Comparison of ENCODE assay signal across 17 mouse cellular contexts in the genomic region with DNA sequence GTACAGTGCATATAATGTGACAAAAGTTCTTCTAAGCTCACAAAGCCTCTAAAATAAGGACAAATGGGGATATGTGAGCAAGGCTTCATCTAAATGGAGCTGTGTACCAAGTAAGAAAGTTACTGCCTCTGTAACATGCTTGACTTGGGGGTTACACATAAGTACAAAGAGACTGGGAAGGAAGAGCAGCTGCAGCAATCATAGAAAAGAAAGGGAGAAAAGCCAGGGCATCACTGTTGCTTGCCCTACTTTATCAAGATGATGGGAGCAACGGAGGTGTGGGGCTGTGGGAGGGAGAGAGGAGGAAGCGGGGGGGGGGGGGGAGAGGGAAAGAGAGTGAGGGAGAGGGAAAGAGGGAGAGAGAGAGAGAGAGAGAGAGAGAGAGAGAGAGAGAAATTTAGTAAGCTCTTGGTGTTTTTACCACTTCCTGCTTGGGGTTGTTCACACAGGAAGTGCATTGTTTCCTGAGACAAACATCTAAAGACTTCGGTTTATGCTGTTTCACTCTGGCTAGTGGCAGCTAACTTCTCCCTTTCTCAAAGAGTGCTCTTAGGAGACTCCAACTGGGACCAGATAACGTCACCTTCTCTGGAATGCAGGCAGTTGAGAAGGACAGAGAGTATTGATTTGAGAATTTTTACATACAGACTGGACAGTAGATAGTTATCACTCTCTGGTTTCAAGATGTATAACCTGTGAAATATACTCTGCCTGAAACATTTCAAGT.
DNase-seq lines count a peak whose midpoint lies in the region; ATAC-seq and TF ChIP-seq lines count a peak whose summit lies in the region.
"Had no signal": no experiment of that assay in that cellular context is flagged by ENCODE, and none has a peak within 500 bp of the region (broad histone marks: within the 10 kb centered on the region; RNA-seq: fewer than 3 reads in every experiment).

No protein-coding gene starts in this region.

- no peaks in the 10 kb centered on the region for H3K9me3 ChIP-seq in heart, embryonic 16.5 days (replicated peaks; ENCODE audit: control insufficient read depth, low read length)
- no peaks in the 10 kb centered on the region for H3K9me3 ChIP-seq in MEL (replicated peaks; ENCODE audit: insufficient read depth, low read length)
- H3K9me3 ChIP-seq in liver, embryonic 13.5 days (replicated peaks): no peaks in the 10 kb centered on the region
- no peaks in the 10 kb centered on the region for H3K9me3 ChIP-seq in forebrain, postnatal 0 days (ENCODE audit: low read length)
- H3K9me3 ChIP-seq in neural tube, embryonic 15.5 days (replicated peaks): no peaks in the 10 kb centered on the region
- H3K9me3 ChIP-seq: embryonic facial prominence, embryonic 10.5 days; forebrain, embryonic 13.5 days; limb, embryonic 12.5 days; midbrain, embryonic 12.5 days had no signal

- no peaks in the 10 kb centered on the region for H3K79me2 ChIP-seq in heart, adult 2 months (replicated peaks; ENCODE audit: control insufficient read depth, insufficient read depth, low read length)
- H3K79me2 ChIP-seq in MEL (ENCODE audit: control insufficient read depth, insufficient read depth, low read length, poor library complexity): no peaks in the 10 kb centered on the region

- H3K4me1 ChIP-seq in heart, embryonic 16.5 days (ENCODE audit: control insufficient read depth, insufficient read depth, low read length): no peaks in the 10 kb centered on the region
- H3K4me1 ChIP-seq in heart, adult 2 months (ENCODE audit: control insufficient read depth, insufficient read depth, low read length): no peaks in the 10 kb centered on the region
- H3K4me1 ChIP-seq in MEL (ENCODE audit: control insufficient read depth in 1 of 2, insufficient read depth in 2 of 2, low read length in 2 of 2): peaks cover 6 to 19% of the 10 kb centered on the region in 2 experiments; a peak in 3 of 4 replicates
- H3K4me1 ChIP-seq in liver, embryonic 13.5 days (replicated peaks): peaks cover 13% of the 10 kb centered on the region
- no peaks in the 10 kb centered on the region for H3K4me1 ChIP-seq in forebrain, postnatal 0 days (ENCODE audit: insufficient read depth)
- H3K4me1 ChIP-seq in neural tube, embryonic 15.5 days: no peaks in the 10 kb centered on the region
- H3K4me1 ChIP-seq: embryonic facial prominence, embryonic 10.5 days; forebrain, embryonic 13.5 days; limb, embryonic 12.5 days; midbrain, embryonic 12.5 days had no signal

- no peak for TF ChIP-seq POLR2A in heart, adult 2 months (IDR thresholded peaks at IDR 0.05; ENCODE audit: insufficient read depth, low read depth, low read length)
- no peak for TF ChIP-seq POLR2A in MEL (IDR thresholded peaks at IDR 0.05; ENCODE audit: control insufficient read depth in 1 of 2, insufficient read depth in 1 of 2, low read depth in 1 of 2, low read length in 2 of 2, poor library complexity in 1 of 2)

- peaks cover 16% of the 10 kb centered on the region; the same call in 1 of the 2 replicates for H3K36me3 ChIP-seq in heart, embryonic 16.5 days (ENCODE audit: control insufficient read depth, insufficient read depth)
- no peaks in the 10 kb centered on the region for H3K36me3 ChIP-seq in heart, adult 2 months (ENCODE audit: control insufficient read depth, insufficient read depth, low read length)
- H3K36me3 ChIP-seq in MEL (ENCODE audit: control insufficient read depth in 1 of 2, insufficient read depth in 2 of 2, low read length in 2 of 2): peaks cover 0 to 21% of the 10 kb centered on the region in 2 experiments; a peak in 2 of 4 replicates
- H3K36me3 ChIP-seq in liver, embryonic 13.5 days: no peaks in the 10 kb centered on the region
- peaks cover 4% of the 10 kb centered on the region; the same call in 1 of the 2 replicates for H3K36me3 ChIP-seq in forebrain, postnatal 0 days (ENCODE audit: insufficient read depth)
- 0 out of 2 replicates have a peak, but pooled peaks cover 4% of the 10 kb centered on the region for H3K36me3 ChIP-seq in neural tube, embryonic 15.5 days
- H3K36me3 ChIP-seq: midbrain, embryonic 12.5 days had no signal

- peak overlapping the region; percentile 48 for H3K27ac ChIP-seq in heart, embryonic 16.5 days (ENCODE audit: low read length)
- H3K27ac ChIP-seq in heart, adult 2 months: no peak overlapping the region
- H3K27ac ChIP-seq in MEL (ENCODE audit: control insufficient read depth, low read depth, low read length): peak overlapping the region; percentile 69
- no peak overlapping the region for H3K27ac ChIP-seq in liver, embryonic 13.5 days
- no peak overlapping the region for H3K27ac ChIP-seq in forebrain, postnatal 0 days (ENCODE audit: low read depth, low read length)
- H3K27ac ChIP-seq in neural tube, embryonic 15.5 days (replicated peaks): no peak overlapping the region
- H3K27ac ChIP-seq: embryonic facial prominence, embryonic 10.5 days; forebrain, embryonic 13.5 days; limb, embryonic 12.5 days; midbrain, embryonic 12.5 days had no signal

- H3K9ac ChIP-seq in heart, embryonic 16.5 days (ENCODE audit: low read length): no peak overlapping the region
- H3K9ac ChIP-seq in heart, adult 2 months (ENCODE audit: low read depth, low read length): no peak overlapping the region
- no peak overlapping the region for H3K9ac ChIP-seq in MEL (ENCODE audit: control insufficient read depth, low read depth, low read length, poor library complexity, severe bottlenecking)
- H3K9ac ChIP-seq in liver, embryonic 13.5 days: no peak overlapping the region
- H3K9ac ChIP-seq in forebrain, postnatal 0 days: no peak overlapping the region
- H3K9ac ChIP-seq in neural tube, embryonic 15.5 days (replicated peaks): no peak overlapping the region
- H3K9ac ChIP-seq: forebrain, embryonic 13.5 days; limb, embryonic 12.5 days; midbrain, embryonic 12.5 days had no signal

- no peak for TF ChIP-seq CTCF in heart, adult 2 months (IDR thresholded peaks at IDR 0.05)
- no peak for TF ChIP-seq CTCF in MEL (IDR thresholded peaks at IDR 0.05 in 2 of 3, conservative IDR thresholded peaks at IDR 0.05 in 1 of 3; ENCODE audit: control insufficient read depth in 1 of 3, insufficient read depth in 1 of 3, low read depth in 2 of 3, low read length in 3 of 3, poor library complexity in 1 of 3, severe bottlenecking in 1 of 3)
- no peak for TF ChIP-seq CTCF in forebrain, postnatal 0 days (IDR thresholded peaks at IDR 0.05; ENCODE audit: low read depth)

- TF ChIP-seq EP300 in heart, adult 2 months (IDR thresholded peaks at IDR 0.05; ENCODE audit: insufficient read depth, low read depth, low read length): no peak
- peak; percentile 36 to 45; a peak in 3 of 4 replicates for TF ChIP-seq EP300 in MEL (IDR thresholded peaks at IDR 0.05; ENCODE audit: low read depth in 1 of 2, low read length in 2 of 2)

- no peak overlapping the region for H3K4me2 ChIP-seq in heart, embryonic 16.5 days (ENCODE audit: low read depth, low read length)
- no peak overlapping the region for H3K4me2 ChIP-seq in liver, embryonic 13.5 days
- H3K4me2 ChIP-seq in forebrain, postnatal 0 days (ENCODE audit: low read depth): no peak overlapping the region
- no peak overlapping the region for H3K4me2 ChIP-seq in neural tube, embryonic 15.5 days
- H3K4me2 ChIP-seq: forebrain, embryonic 13.5 days; limb, embryonic 12.5 days; midbrain, embryonic 12.5 days had no signal

- peak; percentile 52 for ATAC-seq in heart, embryonic 16.5 days (replicated peaks; ENCODE audit: extremely low read depth, insufficient read depth, low FRiP score)
- ATAC-seq in liver, embryonic 13.5 days (ENCODE audit: low read depth): peak; percentile 37; the same call in 1 of the 2 replicates
- no peak for ATAC-seq in forebrain, postnatal 0 days
- ATAC-seq in neural tube, embryonic 15.5 days (ENCODE audit: low FRiP score): no peak
- ATAC-seq: forebrain, embryonic 13.5 days; Patski had no signal

- DNase-seq in heart, adult 2 months: no peak
- peak; percentile 66 for DNase-seq in MEL (ENCODE audit: low read depth, low spot score)
- DNase-seq in liver, embryonic 13.5 days: no peak
- DNase-seq in skeletal muscle tissue, adult 2 months (ENCODE audit: low read depth, low spot score): peak; percentile 3
- no peak for DNase-seq in forebrain, postnatal 0 days
- DNase-seq in kidney, postnatal 25 days: no peak
- DNase-seq: adrenal gland, postnatal 25 days; cerebellum, adult 11 months; heart, postnatal 4 days; kidney, adult 11 months had no signal

- TF ChIP-seq RAD21 in MEL (IDR thresholded peaks at IDR 0.05; ENCODE audit: low read depth, low read length): no peak

- no peaks in the 10 kb centered on the region for H3K27me3 ChIP-seq in heart, embryonic 16.5 days (ENCODE audit: control insufficient read depth, insufficient read depth, low read length)
- no peaks in the 10 kb centered on the region for H3K27me3 ChIP-seq in heart, adult 2 months (ENCODE audit: control insufficient read depth, insufficient read depth, low read length)
- H3K27me3 ChIP-seq in MEL (ENCODE audit: control insufficient read depth in 1 of 2, insufficient read depth in 2 of 2, low read length in 2 of 2): no peaks in the 10 kb centered on the region
- no peaks in the 10 kb centered on the region for H3K27me3 ChIP-seq in liver, embryonic 13.5 days
- no peaks in the 10 kb centered on the region for H3K27me3 ChIP-seq in forebrain, postnatal 0 days (ENCODE audit: insufficient read depth, low read length)
- H3K27me3 ChIP-seq in neural tube, embryonic 15.5 days (replicated peaks): no peaks in the 10 kb centered on the region
- H3K27me3 ChIP-seq: forebrain, embryonic 13.5 days; limb, embryonic 12.5 days; midbrain, embryonic 12.5 days; Patski had no signal

- WGBS in heart, embryonic 16.5 days: 29% methylated on average over 4 of the region's 4 CpGs
- 34% methylated on average over 4 of the region's 4 CpGs for WGBS in heart, adult 2 months
- 15% methylated on average over 3 of the region's 4 CpGs for WGBS in liver, embryonic 13.5 days (ENCODE audit: insufficient replicate concordance)
- 75% methylated on average over 3 of the region's 4 CpGs for WGBS in forebrain, postnatal 0 days
- WGBS in neural tube, embryonic 15.5 days: 67% methylated on average over 3 of the region's 4 CpGs

- intact Hi-C loops in heart, adult 2 months (cut with DNase I): no loop called here

- no peak overlapping the region for H3K4me3 ChIP-seq in heart, embryonic 16.5 days (ENCODE audit: low read length)
- H3K4me3 ChIP-seq in heart, adult 2 months: no peak overlapping the region
- H3K4me3 ChIP-seq in MEL (ENCODE audit: control insufficient read depth in 1 of 2, insufficient read depth in 1 of 2, low read depth in 2 of 2, low read length in 2 of 2): peak overlapping the region; percentile 19 to 20; a peak in 3 of 4 replicates
- H3K4me3 ChIP-seq in liver, embryonic 13.5 days (replicated peaks): no peak overlapping the region
- H3K4me3 ChIP-seq in forebrain, postnatal 0 days (ENCODE audit: low read depth, low read length): no peak overlapping the region
- no peak overlapping the region for H3K4me3 ChIP-seq in neural tube, embryonic 15.5 days (replicated peaks)
- H3K4me3 ChIP-seq: embryonic facial prominence, embryonic 10.5 days; forebrain, embryonic 13.5 days; limb, embryonic 12.5 days; midbrain, embryonic 12.5 days had no signal

TF ChIP-seq in MEL, 35 proteins besides CTCF, POLR2A, EP300 and RAD21 (continues in another document):
- TF ChIP-seq NRF1 (IDR thresholded peaks at IDR 0.05; ENCODE audit: insufficient read depth, low read depth, low read length, poor library complexity, severe bottlenecking): no peak
- no peak for TF ChIP-seq MXI1 (IDR thresholded peaks at IDR 0.05; ENCODE audit: low read depth, low read length)
- TF ChIP-seq POLR2AphosphoS2 (IDR thresholded peaks at IDR 0.05; ENCODE audit: low read length): no peak
- TF ChIP-seq ZMIZ1 (IDR thresholded peaks at IDR 0.05; ENCODE audit: low read depth, low read length): no peak

Comparison
In these comparisons a context has a peak if more than half of its experiments do, and no peak if none do; other contexts are left out.
1. H3K27ac ChIP-seq: peak in heart, embryonic 16.5 days (single experiment) and MEL (single experiment); none in heart, adult 2 months (single experiment), liver, embryonic 13.5 days (single experiment), forebrain, postnatal 0 days (single experiment) and neural tube, embryonic 15.5 days (single experiment).
2. ATAC-seq: peak in heart, embryonic 16.5 days (single experiment) and liver, embryonic 13.5 days (single experiment); none in forebrain, postnatal 0 days (single experiment) and neural tube, embryonic 15.5 days (single experiment).
3. H3K4me3 ChIP-seq: peak in MEL (2 of 2); none in heart, embryonic 16.5 days (single experiment), heart, adult 2 months (single experiment), liver, embryonic 13.5 days (single experiment), forebrain, postnatal 0 days (single experiment) and neural tube, embryonic 15.5 days (single experiment).
4. DNase-seq: peak in MEL (single experiment) and skeletal muscle tissue, adult 2 months (single experiment); none in heart, adult 2 months (0 of 2), liver, embryonic 13.5 days (single experiment), forebrain, postnatal 0 days (single experiment) and kidney, postnatal 25 days (0 of 2).